Mouse (Mus musculus): Measurements from ENCODE around the gene Lsm12. TPM values are rescaled to one million over a fixed set of nuclear protein-coding genes. Genes with fewer than 3 reads are reported as not detected.

Lsm12 gene
- 10 to 100 TPM; 17.9 to 37.4 TPM for polyA plus RNA-seq (2012; fragmentation: generic; extraction: Trizol)

GRCm38 (mm10) chr11:102184646-102185495 is at the start of gene Lsm12:
Lsm12 (minus strand) TSS chr11:102185296.

GRCm38 (mm10) chr11:102230006-102230741 is 45.1 kb upstream of the Lsm12 start, which contains the start of gene Hdac5:
Hdac5 (minus strand) TSS chr11:102230166.

GRCm38 (mm10) chr11:102189461-102190436 is 4.7 kb upstream of the Lsm12 start, which contains the start of gene G6pc3:
G6pc3 (plus strand) TSS chr11:102189620.

GRCm38 (mm10) chr11:102156039-102156785 is 28.9 kb downstream of the Lsm12 start, which contains the start of gene Tmem101:
Tmem101 (minus strand) TSS chr11:102156404.

GRCm38 (mm10) chr11:102145471-102146001 is 39.6 kb downstream of the Lsm12 start, which contains the start of gene Nags:
Nags (plus strand) TSS chr11:102145513.

Other genes starting within 250 kb of the Lsm12 start
- not detected for gene Sost, start 218.3 kb downstream of the Lsm12 start, polyA plus RNA-seq (2012; fragmentation: generic; extraction: Trizol)
- gene Cfap97d1, start 201.0 kb downstream of the Lsm12 start, polyA plus RNA-seq (2012; fragmentation: generic; extraction: Trizol): not detected
- 10 to 100 TPM in 1 of 2 experiments, 1 to 10 TPM in 1; 6.4 to 11.8 TPM for gene Dusp3, start 198.3 kb downstream of the Lsm12 start, polyA plus RNA-seq (2012; fragmentation: generic; extraction: Trizol)
- gene Mpp3, start 156.8 kb downstream of the Lsm12 start, polyA plus RNA-seq (2012; fragmentation: generic; extraction: Trizol): under 1 TPM; 0.02 to 0.05 TPM
- gene Cd300lg, start 143.8 kb downstream of the Lsm12 start, polyA plus RNA-seq (2012; fragmentation: generic; extraction: Trizol): under 1 TPM in 1 of 2 experiments, not detected in 1; 0.02 TPM
- gene Mpp2, start 96.8 kb downstream of the Lsm12 start, polyA plus RNA-seq (2012; fragmentation: generic; extraction: Trizol): 10 to 100 TPM in 1 of 2 experiments, 1 to 10 TPM in 1; 3.8 to 15.4 TPM
- gene Ppy, start 84.0 kb downstream of the Lsm12 start, polyA plus RNA-seq (2012; fragmentation: generic; extraction: Trizol): not detected
- not detected for gene Pyy, start 77.5 kb downstream of the Lsm12 start, polyA plus RNA-seq (2012; fragmentation: generic; extraction: Trizol)
- not detected for gene Nags, start 39.8 kb downstream of the Lsm12 start, polyA plus RNA-seq (2012; fragmentation: generic; extraction: Trizol)
- 10 to 100 TPM; 24.0 to 44.0 TPM for gene Tmem101, start 28.9 kb downstream of the Lsm12 start, polyA plus RNA-seq (2012; fragmentation: generic; extraction: Trizol)
- gene G6pc3, start 4.3 kb upstream of the Lsm12 start, polyA plus RNA-seq (2012; fragmentation: generic; extraction: Trizol): 100 to 1,000 TPM in 1 of 2 experiments, 10 to 100 TPM in 1; 80.3 to 103 TPM
- gene Hdac5, start 44.9 kb upstream of the Lsm12 start, polyA plus RNA-seq (2012; fragmentation: generic; extraction: Trizol): 100 to 1,000 TPM; 104 to 125 TPM
- gene BC030867, start 63.6 kb upstream of the Lsm12 start, polyA plus RNA-seq (2012; fragmentation: generic; extraction: Trizol): 10 to 100 TPM in 1 of 2 experiments, 1 to 10 TPM in 1; 9.6 to 23.1 TPM
- gene Asb16, start 83.4 kb upstream of the Lsm12 start, polyA plus RNA-seq (2012; fragmentation: generic; extraction: Trizol): under 1 TPM in 1 of 2 experiments, not detected in 1; 0.02 TPM
- 10 to 100 TPM; 21.1 to 73.1 TPM for gene Tmub2, start 99.6 kb upstream of the Lsm12 start, polyA plus RNA-seq (2012; fragmentation: generic; extraction: Trizol)
- 10 to 100 TPM; 20.5 to 42.9 TPM for gene Atxn7l3, start 111.3 kb upstream of the Lsm12 start, polyA plus RNA-seq (2012; fragmentation: generic; extraction: Trizol)
- 10 to 100 TPM; 31.9 to 89.4 TPM for gene Ubtf, start 134.4 kb upstream of the Lsm12 start, polyA plus RNA-seq (2012; fragmentation: generic; extraction: Trizol)
- not detected for gene Slc4a1, start 180.9 kb upstream of the Lsm12 start, polyA plus RNA-seq (2012; fragmentation: generic; extraction: Trizol)
- 1 to 10 TPM; 4.3 to 7.9 TPM for gene Rundc3a, start 208.1 kb upstream of the Lsm12 start, polyA plus RNA-seq (2012; fragmentation: generic; extraction: Trizol)
- 100 to 1,000 TPM; 249 to 543 TPM for gene Slc25a39, start 222.7 kb upstream of the Lsm12 start, polyA plus RNA-seq (2012; fragmentation: generic; extraction: Trizol)
- gene Grn, start 245.0 kb upstream of the Lsm12 start, polyA plus RNA-seq (2012; fragmentation: generic; extraction: Trizol): 100 to 1,000 TPM; 147 to 420 TPM